Mouse (Mus musculus) urinary bladder, postnatal 25 days (tissue): Measurements from ENCODE around the gene Tob2.

Experiments used
- DNase-seq: peaks from one replicate; pipeline ENCODE4 v3.0.0; 2022; ENCODE audit warnings: low spot score

The Tob2 gene

GRCm38 (mm10) chr15:81838554-81839235 is 19.9 kb downstream of the Tob2 start:
- no peak for DNase-seq

- DNase-seq, result no peak
These were observed 21.4 kb downstream of the Tob2 start for GRCm38 (mm10) chr15:81836966-81837920.

- peak; percentile 64 for DNase-seq
These were observed 22.3 kb downstream of the Tob2 start for GRCm38 (mm10) chr15:81836124-81836821.

- DNase-seq, result no peak
These were observed 23.4 kb downstream of the Tob2 start for GRCm38 (mm10) chr15:81835007-81835880.

GRCm38 (mm10) chr15:81834171-81834841 is 24.3 kb downstream of the Tob2 start:
- DNase-seq, result no peak

- no peak for DNase-seq
These were observed 25.1 kb downstream of the Tob2 start for GRCm38 (mm10) chr15:81833481-81833880.

- no peak for DNase-seq
These were observed 26.4 kb downstream of the Tob2 start for GRCm38 (mm10) chr15:81832219-81832618.

- DNase-seq, result peak; percentile 86
These were observed 27.3 kb downstream of the Tob2 start for GRCm38 (mm10) chr15:81831136-81831825.

- DNase-seq, result no peak
These were observed 28.1 kb downstream of the Tob2 start for GRCm38 (mm10) chr15:81830530-81830929.

- no peak for DNase-seq
These were observed 29.4 kb downstream of the Tob2 start for GRCm38 (mm10) chr15:81829208-81829580.

GRCm38 (mm10) chr15:81828426-81829207 is 30.0 kb downstream of the Tob2 start:
- DNase-seq, result no peak

- no peak for DNase-seq
These were observed 33.8 kb downstream of the Tob2 start for GRCm38 (mm10) chr15:81824832-81825231.

GRCm38 (mm10) chr15:81822631-81823030 is 36.0 kb downstream of the Tob2 start:
- DNase-seq, result no peak

- no peak for DNase-seq
These were observed 40.2 kb downstream of the Tob2 start for GRCm38 (mm10) chr15:81818404-81818803.

GRCm38 (mm10) chr15:81814716-81815370 is 43.8 kb downstream of the Tob2 start:
- no peak for DNase-seq

- no peak for DNase-seq
These were observed 44.5 kb downstream of the Tob2 start for GRCm38 (mm10) chr15:81813986-81814705.

GRCm38 (mm10) chr15:81812696-81813631 is 45.6 kb downstream of the Tob2 start:
- DNase-seq, result no peak
